Mouse (Mus musculus) layer of hippocampus, adult 11-12 months (tissue): ENCODE measurements around the gene Tubd1.
A peak's percentile ranks its signal among the peaks of the same experiment; 100 is the strongest.

Experiments used
- DNase-seq: peaks from one replicate; pipeline ENCODE4 v3.0.0; 2022; ENCODE audit warnings: low spot score

Tubd1 gene

DNA sequence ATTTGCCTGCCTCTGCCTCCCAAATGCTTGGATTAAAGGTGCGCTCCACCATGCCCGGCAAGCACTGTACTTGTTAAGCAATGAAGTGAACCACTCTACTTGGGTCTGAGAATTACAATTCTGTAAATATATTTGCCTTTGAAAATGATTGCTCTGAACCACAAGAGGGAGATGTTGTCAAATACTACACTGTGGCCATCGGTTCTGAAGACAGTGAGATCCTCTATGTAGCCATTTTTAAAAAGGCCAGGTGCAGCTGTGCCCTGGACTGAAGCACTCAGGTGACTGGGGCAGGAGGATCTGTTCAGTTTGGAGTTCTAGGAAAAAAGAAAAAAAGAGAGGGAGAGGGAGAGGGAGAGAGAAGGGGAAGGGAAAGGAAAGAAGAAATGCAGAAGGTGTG, 23.6 kb downstream of the Tubd1 start:
- DNase-seq, result no peak

DNA sequence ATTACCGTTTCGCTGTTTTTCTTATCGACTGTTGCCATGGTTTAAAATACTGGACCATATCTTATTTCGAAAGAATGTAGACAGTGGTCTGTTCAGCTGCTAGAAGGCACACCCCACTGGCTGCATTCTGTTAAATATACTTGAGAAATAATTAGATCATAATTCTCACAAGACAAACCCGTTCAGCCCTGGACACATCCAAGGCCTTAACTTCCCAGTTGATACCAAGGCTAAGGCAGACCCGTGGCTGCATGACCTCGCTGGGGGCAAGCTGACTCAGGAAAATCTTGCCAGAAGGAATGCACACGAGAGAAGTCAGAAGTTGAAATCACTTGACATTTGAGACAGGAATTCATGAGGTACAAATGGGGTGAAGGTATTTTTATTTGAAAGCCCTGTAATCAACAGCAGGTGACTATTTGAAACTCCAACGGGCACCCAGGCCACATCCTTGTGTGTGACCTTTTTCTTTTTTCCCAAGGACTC, 25.5 kb downstream of the Tubd1 start:
- DNase-seq, result no peak

DNA sequence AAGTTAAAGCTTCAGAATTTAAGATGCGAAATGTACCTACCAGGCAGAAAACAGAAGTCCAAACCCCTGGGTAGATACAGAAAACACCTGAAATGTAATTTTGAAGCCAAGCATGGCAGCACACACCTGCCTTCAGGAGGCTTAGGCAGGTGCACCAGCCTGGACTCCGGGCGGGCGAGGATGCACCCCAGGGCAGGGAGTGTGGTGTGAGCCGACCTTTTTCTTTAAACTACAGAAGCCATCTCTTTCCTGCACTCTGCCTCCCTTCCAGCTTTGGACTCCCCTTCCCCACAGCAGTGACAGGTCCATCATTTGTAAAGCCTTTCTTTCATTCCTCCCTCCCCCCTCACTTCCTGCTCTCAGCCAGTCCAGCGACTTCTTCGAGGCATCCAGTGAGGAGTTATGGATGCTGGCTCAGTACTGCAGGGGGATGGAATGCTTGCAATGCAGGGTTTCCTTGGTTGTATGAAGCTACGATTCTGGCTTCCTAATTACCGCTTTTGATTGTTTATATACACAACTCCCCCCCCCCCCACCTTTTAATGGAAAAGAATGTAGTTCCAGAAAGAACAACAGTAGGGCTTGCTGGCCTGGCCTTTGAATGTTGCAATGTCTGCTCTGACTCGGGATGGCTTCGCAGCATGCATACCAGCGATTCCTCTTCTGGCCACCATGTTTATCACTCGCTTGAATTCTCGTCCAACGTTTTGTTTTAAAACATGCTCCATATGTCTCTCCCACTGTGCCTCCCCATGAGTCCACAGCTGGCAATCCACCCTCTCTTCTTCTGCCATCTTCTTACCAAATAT, 26.5 kb downstream of the Tubd1 start:
- DNase-seq, result no peak

DNA sequence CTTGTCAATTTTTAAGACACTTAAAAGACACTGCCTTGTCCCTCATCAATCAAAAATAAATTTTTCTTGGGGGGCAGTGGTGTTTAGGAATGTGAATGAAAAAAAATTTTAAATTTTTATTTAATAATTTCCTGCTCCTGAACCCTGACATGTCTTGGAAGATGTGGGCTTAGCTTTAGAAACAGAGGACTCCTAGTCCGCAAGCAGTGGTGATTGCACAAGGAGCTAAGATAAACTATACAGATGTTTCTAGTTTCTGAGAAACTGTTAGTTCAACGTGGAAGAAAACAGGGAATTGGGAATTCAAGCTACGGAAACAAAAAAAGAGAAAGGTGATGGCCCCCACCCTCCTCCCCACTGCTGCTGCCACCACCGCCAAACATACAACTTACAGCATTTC, 27.1 kb downstream of the Tubd1 start:
- no peak for DNase-seq

DNA sequence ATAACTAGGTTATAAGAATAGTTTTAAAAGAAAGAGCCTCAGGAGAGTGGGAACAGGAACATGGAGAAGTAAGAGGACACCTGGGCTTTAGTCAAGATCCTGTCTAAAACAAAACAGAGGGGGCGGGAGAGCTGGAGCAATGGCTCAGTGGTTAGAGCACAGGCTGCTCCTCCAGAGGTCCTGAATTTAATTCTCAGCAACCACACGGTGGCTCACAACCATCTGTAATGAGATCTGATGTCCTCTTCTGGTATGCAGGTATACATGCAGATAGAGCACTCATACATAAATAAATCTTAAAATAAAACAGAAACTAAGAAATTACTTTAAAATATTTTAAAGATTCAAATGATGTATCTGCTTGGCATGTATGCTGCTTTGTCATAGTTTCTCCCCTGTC, 27.8 kb downstream of the Tubd1 start:
- DNase-seq, result no peak

DNA sequence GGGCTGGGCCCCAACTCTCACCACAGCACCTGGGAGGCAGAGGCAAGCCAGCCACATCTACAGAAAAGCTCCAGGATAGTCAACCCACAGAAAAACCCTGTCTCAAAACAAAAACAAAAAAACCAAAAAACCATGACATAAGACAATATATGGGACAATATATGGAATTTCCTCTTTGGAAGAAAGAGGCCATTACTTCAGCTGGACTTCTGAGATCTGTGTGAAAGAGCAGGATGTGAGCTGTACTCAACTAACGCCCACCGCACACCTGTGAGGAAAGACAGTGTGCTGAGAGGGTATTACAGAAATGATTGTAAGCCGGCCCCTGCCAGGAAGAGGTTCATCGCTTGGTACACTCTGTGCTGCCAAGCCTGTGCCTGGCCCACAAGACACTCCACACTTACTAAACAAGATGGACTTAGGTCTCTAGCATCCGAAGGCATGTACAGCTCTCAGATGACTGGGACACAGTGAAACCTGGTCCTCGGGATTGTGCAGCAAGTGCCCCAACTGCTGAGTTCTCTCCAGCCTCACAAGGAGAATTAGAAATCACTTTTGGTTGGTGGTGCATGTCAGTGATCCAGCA, 28.9 kb downstream of the Tubd1 start:
- no peak for DNase-seq

DNA sequence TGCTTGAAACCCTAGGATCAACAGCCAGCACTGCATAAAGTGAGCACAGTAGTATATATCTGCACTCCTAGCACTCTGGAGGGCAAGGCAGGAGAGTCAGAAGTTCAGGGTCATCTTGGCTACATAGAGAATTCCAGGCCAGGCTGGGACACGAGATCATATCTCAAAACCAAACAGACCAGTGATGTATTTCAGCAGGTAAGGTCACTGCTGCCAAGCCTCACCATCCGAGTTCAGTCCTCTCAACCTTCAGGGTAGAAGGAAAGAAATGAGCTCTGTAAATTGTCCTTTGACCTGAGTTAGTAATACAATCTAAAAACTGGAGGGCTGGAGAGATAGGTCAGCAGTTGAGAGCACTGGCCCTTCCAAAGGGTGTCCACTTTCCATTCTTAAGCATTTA, 29.6 kb downstream of the Tubd1 start:
- no peak for DNase-seq

DNA sequence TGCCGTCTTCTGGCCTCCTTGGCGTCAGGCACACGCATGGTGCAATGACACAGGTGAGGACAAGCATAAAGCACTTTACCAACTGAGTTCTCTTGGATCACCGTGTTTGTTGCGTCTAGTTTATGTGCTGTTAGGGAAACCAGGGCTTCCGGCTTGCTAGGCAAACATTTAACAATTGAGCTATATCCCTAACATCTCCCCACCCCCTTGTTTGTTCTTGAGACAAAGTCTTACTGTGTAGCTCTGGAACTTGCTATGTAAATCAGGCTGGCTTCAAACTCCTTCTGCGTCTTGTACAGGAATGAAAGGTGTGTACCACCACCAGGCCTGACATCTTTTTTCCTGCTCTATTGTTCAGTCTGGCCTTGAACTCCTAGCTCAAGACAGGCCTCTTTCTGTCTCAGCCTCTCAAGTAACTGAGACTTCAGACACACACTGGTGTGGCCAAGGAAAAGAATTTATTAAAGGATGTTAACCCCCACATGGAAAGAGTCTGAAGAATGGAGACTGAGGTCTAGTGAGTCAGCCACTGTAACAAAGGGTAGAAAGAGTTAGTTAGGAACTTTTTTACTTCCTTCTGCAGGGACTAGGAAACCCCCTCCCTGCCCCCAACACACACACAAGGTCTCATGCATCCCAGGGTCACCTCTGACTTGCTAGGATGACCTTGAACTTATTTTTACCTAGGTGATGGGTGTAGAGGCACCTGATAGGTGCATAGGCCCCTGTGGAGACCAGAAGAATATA, 31.0 kb downstream of the Tubd1 start:
- DNase-seq, result no peak

DNA sequence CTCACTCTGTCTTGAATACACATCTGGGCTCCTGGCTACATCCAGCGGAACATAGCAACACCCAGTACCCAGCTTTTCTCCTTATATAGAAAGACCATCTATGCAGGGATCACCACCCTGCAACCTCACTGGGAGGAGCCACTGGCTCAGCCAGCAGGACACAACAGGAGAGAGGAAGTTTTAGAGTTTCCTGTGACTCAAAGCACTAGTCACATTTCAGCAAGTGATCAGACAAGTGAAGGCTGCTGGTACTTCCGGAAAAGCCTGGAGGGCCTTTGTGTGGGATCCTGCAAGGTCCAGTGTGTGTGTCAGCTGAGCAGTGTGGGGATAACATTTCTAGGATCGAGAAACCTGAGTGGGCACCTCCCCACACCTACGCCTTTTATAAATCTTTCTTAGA, 32.4 kb downstream of the Tubd1 start:
- no peak for DNase-seq

DNA sequence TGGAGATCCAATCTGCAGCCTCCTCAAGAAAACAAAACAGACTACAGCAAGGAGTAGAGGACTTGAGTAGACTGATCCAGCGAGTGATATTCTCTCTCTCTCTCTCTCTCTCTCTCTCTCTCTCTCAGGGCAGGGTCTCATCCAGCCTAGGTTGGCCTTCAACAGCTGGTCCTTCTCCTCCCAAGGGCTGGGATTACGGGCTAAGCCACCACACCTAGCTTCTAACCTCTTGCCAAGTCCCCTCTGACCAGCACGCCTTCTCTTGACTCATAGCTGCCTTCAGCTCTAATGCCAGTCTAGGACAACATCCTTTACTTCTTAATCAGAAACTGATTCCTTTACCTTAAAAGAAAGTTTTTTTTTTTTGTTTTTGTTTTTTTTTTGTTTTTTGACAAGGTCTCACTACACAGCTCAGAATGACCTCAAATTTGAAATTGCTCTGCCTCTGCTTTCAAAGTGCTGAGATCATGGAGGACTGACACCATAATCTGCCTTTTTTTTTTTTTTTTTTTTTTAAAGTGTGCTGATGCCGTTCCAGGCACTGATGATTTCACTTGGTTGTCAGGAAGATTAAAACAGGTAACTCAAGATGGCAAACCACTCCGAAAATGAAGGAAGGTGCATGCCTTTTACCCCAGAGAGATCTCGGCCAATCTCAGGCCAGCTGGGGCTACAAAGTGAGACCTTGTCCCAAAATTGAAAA, 33.5 kb downstream of the Tubd1 start:
- no peak for DNase-seq

DNA sequence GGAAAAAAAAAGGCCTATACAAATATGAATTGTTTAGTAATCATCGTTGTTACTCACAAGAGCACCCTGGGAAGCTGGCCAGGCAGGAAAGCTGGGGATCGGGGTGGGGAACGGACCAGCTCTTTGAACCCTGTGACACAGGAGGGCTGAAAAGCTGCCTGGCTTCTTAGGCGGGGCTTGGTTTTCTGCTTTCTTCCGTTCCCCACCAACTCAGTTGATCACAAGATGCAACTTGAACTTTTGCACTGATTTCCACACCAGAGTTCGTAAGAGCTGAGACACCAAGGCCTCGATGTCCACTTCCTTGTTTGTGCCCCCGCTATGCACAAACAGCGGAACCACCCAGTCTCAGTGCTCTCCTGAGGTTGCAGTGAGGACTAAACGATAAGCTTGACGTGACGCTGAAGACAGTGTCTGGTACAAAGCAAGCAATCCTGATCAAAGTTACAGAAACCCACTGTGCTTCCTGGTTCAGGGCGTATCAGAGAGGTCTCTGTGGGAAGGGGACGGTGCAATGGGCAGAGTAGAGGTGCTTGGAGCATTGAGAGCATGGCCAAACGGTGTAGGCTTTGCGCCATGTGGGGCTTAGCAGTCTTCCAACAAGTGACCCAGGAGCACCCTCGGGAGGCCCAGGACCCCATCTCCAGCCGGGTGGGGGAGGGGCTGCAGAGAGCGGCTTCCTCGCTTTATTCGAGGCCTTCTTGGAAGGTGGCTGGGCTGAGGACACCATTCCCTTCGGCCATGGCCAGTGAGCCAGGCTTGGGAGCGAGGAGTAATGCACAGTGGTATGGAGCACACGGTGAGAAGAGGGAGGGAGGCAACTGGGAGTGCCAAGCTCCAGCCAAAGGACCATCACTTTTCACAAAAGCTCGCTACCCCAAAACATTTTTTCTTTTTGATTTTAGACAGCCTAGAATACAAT, 34.3 kb downstream of the Tubd1 start:
- DNase-seq, result peak; percentile 39

DNA sequence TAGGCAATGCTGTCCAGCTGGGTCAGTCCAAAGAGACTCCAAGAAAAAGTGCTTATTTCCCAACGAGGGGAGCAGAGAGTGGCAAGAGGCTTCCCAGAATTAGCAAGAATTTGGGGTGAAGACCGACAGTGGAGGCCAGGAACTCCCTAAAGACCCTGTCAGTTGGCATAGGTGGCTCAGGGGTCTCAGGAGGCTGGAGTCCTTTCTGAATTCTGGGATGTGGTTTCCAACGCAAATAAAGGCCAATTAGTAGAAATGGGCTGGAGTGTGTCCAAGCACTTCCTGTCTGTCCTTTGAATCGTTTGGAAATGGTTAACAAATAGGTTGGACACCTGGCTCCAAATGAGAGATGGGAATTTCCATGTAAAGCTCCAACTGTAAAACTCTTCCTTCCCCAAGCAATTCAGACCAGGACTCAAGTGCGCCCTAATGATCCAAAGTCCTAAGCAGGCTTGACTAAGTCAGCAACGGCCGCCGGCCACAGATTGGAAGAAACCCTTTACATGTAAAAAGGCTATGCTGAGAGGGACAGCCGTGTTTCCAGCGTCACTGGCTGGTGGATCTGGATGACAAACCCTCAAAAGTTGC, 35.0 kb downstream of the Tubd1 start:
- no peak for DNase-seq

DNA sequence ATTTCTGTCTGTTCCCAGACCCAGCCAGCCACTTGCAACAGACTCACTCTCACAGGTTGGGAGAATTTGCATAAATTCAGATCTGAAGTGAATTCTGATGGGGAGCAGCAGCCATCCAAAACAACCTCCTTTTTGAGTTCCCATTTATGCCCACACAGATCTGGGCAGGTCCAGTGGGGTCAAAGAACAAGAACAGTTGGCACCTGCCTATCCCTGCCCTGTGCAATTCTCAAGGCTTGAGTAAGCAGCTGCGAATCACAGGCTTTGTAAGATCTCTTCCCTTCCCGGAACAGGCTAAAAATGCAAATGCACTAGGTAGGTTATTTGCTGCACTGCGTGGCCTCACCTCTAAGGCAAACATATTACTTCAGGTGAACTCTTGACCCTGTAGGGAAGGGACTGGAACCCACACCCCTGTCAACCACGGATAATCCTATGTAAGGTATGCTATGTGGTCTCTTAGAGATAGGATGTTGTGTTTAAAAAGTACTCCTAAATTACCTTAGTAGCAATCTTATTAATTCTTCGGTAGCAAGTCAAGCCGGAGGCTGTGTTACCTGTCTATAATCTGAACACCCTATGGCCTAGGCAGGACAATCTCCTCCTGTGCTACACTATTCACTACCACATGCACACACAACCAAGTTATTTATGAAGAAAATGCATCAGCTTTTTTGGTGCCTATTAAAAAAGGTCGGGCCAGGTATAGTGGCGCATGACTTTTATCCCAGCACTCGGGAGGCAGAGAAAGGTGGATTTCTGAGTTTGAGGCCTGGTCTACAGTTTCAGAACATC, 35.7 kb downstream of the Tubd1 start:
- DNase-seq, result no peak

DNA sequence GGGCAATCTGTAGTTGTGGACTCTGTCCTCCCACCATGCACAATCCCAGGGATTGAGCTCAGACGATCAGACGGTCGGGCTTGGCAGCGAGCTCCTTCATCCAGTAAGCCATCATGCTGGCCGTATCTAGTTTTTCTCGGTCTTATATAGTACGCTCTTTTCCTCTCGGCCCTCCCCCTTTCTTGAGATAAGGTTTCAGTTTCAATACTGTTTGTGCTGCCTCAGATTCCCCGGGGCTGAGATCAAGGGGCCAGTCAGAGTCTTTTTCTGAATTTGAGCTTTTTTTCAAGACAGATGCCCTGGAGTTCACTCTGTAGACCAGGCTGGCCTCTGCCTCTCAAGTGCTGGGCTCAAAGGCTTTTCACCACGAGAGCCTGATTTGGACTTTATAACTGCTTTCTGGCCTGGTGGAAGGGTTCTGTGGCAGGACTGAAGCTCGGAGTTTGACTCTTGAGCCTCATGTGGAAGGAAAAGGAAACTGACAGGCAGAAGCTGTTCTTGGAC, 36.5 kb downstream of the Tubd1 start:
- no peak for DNase-seq

DNA sequence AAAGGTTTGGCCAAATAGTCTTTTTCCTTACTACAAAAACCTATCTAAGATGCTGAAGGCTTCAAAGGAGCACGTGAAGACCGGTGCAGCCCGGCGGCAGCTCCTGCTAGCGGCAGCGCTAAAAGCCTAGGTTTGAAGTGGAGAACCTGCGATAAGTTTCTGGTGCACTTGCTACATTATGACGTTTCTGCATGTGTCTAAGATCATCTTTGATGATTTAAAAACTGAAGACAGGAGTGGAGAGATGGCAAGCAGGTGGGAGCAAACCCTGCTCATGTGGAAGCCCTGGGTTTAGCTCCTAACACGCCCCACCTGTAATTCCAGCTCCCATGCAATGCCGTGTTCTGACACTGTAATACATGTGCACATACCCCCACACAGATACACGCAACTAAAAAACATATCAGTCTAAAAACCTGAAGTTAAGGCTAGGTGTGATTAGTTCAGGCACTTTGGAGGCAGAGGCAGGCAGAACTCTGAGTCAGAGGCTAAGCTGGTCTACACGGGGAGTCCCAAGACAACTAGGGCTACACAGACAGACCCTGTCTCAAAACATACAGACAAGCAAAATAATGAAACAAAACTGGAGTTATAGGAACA, 37.3 kb downstream of the Tubd1 start:
- no peak for DNase-seq

DNA sequence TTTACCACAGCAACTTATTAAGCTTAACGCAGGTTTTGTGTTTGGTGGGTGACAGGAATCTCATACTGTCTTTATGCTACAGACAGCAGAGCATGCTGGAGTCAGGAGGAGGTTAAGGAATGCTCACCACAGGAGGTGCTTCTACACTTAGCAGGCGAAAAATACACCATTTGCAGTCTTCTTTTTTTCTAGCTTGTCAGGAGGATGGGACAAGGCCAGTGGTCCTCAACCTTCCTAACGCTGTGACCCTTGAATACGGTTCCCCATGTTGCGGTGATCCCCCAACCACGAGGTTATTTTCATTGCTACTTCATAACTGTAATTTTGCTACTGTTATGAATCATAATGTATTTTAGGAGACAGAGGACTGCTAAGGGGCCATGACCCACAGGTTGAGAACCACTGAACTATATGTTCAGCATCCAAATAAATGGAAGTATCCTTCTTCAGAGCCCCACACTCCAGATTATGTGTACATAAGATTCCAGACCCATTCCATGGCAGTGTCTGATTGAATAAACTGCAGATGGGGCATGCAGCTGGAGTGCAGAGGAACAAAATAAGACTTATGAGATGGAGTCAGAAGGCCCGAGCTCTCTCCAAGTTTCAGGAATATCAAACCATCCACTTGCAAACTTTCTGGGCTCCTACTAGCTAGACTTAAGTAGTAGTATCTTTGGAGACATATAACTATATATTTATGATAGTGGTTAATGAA, 37.9 kb downstream of the Tubd1 start:
- DNase-seq, result no peak

DNA sequence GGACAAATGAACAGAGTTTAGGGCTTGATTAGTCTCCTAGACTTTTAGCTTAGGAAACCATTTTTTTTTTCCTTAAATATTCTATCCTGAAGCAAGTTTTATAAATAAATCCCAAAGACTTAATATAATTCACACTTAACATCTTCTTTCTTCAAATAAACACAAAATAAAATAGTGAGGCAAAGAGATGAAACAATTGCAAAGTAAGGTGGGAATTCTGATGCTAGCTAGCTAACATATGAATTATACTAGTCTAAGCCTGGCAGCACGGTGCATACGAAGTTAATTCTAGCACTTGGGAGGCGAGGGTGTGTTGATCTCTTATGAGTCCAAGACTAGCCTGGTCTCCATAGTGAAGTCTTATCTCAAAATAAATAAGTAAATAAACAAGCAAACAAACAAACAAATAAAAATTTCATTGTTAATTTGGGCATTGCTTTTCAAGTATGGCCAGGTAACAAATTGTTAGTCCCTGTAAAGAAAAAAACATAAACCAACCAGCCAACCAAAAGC, 38.6 kb downstream of the Tubd1 start:
- no peak for DNase-seq
